Mouse (Mus musculus) CD4-positive naive resting alpha-beta T cell, adult 57 days (primary cell): ENCODE results near the gene Gm10697. TPM values are rescaled to one million over a fixed set of nuclear protein-coding genes. Genes with fewer than 3 reads are reported as not detected.

Source experiments
- total RNA-seq: library from RNA; stranded (reverse); gene quantifications from one replicate; pipeline ENCODE4 v1.2.4, GENCODE M21; 2023

Gene Gm10697
- total RNA-seq: not detected

GRCm38 (mm10) chr3:94072544-94072943 lies at the start of gene Gm10697:
Gene Gm10697 (minus strand): TSS chr3:94072644.

GRCm38 (mm10) chr3:94054785-94055184 lies 17.7 kb downstream of the Gm10697 start, which contains the start of gene Gm9125:
Gene Gm9125 (minus strand): TSS chr3:94054885.

Other genes with a start within 250 kb of the Gm10697 start
- gene Tdpoz3, start 246.6 kb downstream of the Gm10697 start, total RNA-seq: not detected
- not detected for gene Gm9117, start 129.1 kb downstream of the Gm10697 start, total RNA-seq
- gene Tdpoz5, start 111.3 kb downstream of the Gm10697 start, total RNA-seq: not detected
- not detected for gene Gm9125, start 17.8 kb downstream of the Gm10697 start, total RNA-seq
- gene Gm10696, start 105.5 kb upstream of the Gm10697 start, total RNA-seq: not detected
- not detected for gene Gm5286, start 124.1 kb upstream of the Gm10697 start, total RNA-seq
- gene Gm4778, start 191.4 kb upstream of the Gm10697 start, total RNA-seq: not detected
- gene Them4, start 237.4 kb upstream of the Gm10697 start, total RNA-seq: 3.4 TPM